Mouse (Mus musculus): ENCODE results near the gene Ift27. TPM values are rescaled to one million over a fixed set of nuclear protein-coding genes. Genes with fewer than 3 reads are reported as not detected.

The Ift27 gene
- polyA plus RNA-seq, 1 experiment from 2014 or later: 105 TPM

DNA sequence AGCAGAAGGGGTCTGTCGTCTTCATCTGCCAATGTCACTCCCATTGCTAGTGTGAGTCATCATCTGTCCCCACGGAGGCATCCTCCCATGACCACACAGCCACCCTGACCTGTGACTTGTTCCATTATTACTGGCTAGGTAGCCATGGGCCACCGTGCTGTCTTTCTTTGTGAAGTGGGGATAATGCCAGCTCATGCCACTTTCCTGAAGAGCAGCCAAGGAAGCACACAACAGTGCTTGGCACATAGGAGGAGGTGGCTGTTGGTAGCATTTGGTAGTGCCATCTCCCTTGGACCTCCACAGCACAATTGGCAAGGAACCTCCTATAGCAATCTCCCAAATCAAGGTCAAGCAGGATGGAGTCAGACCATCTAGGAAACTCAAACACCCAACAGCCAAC is 20.4 kb upstream of the Ift27 start:
- Histone ChIP-seq H3K4me2 (ENCODE audit: low read depth, low read length) (no peak overlapping the region), H3K36me3 (ENCODE audit: control insufficient read depth, insufficient read depth, low read length) (no peaks in the 10 kb centered on the region), H3K27ac (ENCODE audit: low read depth, low read length) (no peak overlapping the region), H3K9ac (replicated peaks; ENCODE audit: low read depth, low read length) (no peak overlapping the region), H3K4me1 (ENCODE audit: control insufficient read depth, insufficient read depth, low read length) (no peaks in the 10 kb centered on the region), H3K9me3 (ENCODE audit: control insufficient read depth, low read length) (no peaks in the 10 kb centered on the region), H3K27me3 (ENCODE audit: control insufficient read depth, insufficient read depth, low read length) (no peaks in the 10 kb centered on the region), H3K4me3 (ENCODE audit: low read depth, low read length) (no peak overlapping the region)
- no peak for ATAC-seq (ENCODE audit: low read depth)
- WGBS: 75% methylated on average over 3 of the region's 3 CpGs

DNA sequence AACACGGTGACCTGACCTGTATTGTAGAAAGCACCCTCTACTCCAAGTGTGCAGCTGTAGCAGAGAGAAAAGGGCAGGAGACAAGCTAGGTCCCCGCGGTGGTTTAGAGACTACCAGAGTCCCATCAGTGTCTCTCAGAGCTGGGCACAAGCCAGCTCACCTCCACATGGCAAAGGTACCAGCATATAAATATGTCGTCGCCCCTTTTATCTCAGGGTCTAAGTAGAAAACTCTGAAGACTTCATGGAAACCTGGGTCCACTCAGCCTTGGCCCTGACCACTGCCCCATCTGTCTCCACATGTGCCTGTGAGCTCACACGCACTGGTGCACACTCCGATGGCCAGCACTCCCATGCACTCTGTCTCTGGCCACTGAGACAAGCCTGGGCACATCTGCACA is 15.7 kb upstream of the Ift27 start:
- Histone ChIP-seq H3K9me3 (ENCODE audit: control insufficient read depth, low read length) (no peaks in the 10 kb centered on the region), H3K9ac (replicated peaks; ENCODE audit: low read depth, low read length) (no peak overlapping the region), H3K27ac (ENCODE audit: low read depth, low read length) (no peak overlapping the region), H3K4me2 (ENCODE audit: low read depth, low read length) (no peak overlapping the region), H3K4me1 (ENCODE audit: control insufficient read depth, insufficient read depth, low read length) (no peaks in the 10 kb centered on the region), H3K4me3 (ENCODE audit: low read depth, low read length) (no peak overlapping the region), H3K36me3 (ENCODE audit: control insufficient read depth, insufficient read depth, low read length) (no peaks in the 10 kb centered on the region), H3K27me3 (ENCODE audit: control insufficient read depth, insufficient read depth, low read length) (no peaks in the 10 kb centered on the region)
- 94% methylated on average over 7 of the region's 7 CpGs for WGBS
- ATAC-seq (ENCODE audit: low read depth): no peak

DNA sequence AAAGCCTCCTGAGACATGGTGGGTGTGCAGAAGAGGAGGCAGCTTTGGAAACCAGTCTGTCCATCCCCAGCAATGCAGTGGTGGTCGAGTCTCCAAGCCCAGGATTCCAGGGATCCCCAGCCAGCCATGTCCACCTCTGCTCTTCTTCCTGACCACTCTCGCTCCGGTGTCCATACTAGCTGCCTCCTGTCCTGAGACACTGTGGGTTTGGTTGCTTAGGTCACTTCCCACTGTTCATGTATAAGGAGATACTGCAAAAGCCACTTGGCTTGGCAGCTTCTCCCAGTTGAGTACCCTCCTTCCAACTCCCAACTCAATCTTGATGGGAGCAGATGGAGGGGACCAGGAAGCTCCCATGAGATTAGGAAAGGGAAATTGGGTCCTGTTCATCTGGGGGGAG is 14.6 kb upstream of the Ift27 start:
- H3K4me2 ChIP-seq (ENCODE audit: low read depth, low read length): no peak overlapping the region
- H3K27me3 ChIP-seq (ENCODE audit: control insufficient read depth, insufficient read depth, low read length): no peaks in the 10 kb centered on the region
- no peaks in the 10 kb centered on the region for H3K36me3 ChIP-seq (ENCODE audit: control insufficient read depth, insufficient read depth, low read length)
- no peak overlapping the region for H3K9ac ChIP-seq (replicated peaks; ENCODE audit: low read depth, low read length)
- WGBS: 90% methylated on average over 3 of the region's 3 CpGs
- ATAC-seq (ENCODE audit: low read depth): no peak
- no peaks in the 10 kb centered on the region for H3K4me1 ChIP-seq (ENCODE audit: control insufficient read depth, insufficient read depth, low read length)
- H3K27ac ChIP-seq (ENCODE audit: low read depth, low read length): no peak overlapping the region
- H3K9me3 ChIP-seq (ENCODE audit: control insufficient read depth, low read length): no peaks in the 10 kb centered on the region
- H3K4me3 ChIP-seq (ENCODE audit: low read depth, low read length): no peak overlapping the region

DNA sequence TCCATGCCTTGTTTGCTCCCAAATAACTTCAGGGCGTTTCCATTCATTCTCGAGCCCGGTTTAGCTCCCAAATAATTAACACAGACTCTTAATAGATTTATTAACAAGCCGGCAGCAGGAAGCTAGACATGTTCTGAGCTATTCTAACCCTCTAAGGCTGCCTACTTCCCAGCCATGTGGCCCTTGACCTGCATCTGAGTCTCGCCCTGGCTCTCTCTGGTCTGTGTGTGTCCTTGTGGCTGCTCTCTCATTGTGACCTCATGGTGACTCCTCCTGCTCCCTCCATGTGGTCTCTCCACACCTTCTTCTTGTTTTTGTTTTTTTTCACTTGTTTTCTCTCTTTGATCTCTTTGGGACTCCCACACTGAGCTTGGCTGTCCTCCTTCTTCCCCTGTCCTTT is 13.0 kb upstream of the Ift27 start:
- Histone ChIP-seq H3K9ac (replicated peaks; ENCODE audit: low read depth, low read length) (no peak overlapping the region), H3K36me3 (ENCODE audit: control insufficient read depth, insufficient read depth, low read length) (no peaks in the 10 kb centered on the region), H3K27ac (ENCODE audit: low read depth, low read length) (no peak overlapping the region), H3K4me2 (ENCODE audit: low read depth, low read length) (no peak overlapping the region), H3K4me1 (ENCODE audit: control insufficient read depth, insufficient read depth, low read length) (peaks cover 5% of the 10 kb centered on the region), H3K27me3 (ENCODE audit: control insufficient read depth, insufficient read depth, low read length) (no peaks in the 10 kb centered on the region), H3K9me3 (ENCODE audit: control insufficient read depth, low read length) (no peaks in the 10 kb centered on the region), H3K4me3 (ENCODE audit: low read depth, low read length) (no peak overlapping the region)
- no peak for ATAC-seq (ENCODE audit: low read depth)
- WGBS: 63% methylated on average over 5 of the region's 5 CpGs

DNA sequence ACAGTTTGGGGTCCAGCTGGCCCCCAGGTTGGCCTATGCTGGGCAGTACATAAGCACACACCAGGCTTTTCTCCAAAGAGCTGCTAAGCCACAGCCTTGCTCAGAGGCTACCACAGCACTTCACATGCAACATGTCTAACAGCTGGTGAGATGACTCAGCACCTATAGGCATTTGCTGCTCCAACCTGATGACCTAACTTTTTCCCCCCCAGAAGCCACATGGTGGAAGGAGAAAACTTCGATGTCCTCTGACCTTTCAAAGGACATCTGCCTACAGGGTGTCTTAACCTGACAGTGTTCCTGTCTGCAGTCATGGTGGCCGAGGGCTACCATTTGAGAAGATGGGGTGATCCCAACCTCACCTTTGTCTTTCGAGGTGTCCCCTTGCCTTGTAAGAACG is 11.7 kb upstream of the Ift27 start:
- Histone ChIP-seq H3K4me3 (ENCODE audit: low read depth, low read length) (no peak overlapping the region), H3K9ac (replicated peaks; ENCODE audit: low read depth, low read length) (no peak overlapping the region), H3K27ac (ENCODE audit: low read depth, low read length) (no peak overlapping the region), H3K36me3 (ENCODE audit: control insufficient read depth, insufficient read depth, low read length) (no peaks in the 10 kb centered on the region), H3K9me3 (ENCODE audit: control insufficient read depth, low read length) (no peaks in the 10 kb centered on the region), H3K4me1 (ENCODE audit: control insufficient read depth, insufficient read depth, low read length) (peaks cover 13% of the 10 kb centered on the region), H3K27me3 (ENCODE audit: control insufficient read depth, insufficient read depth, low read length) (no peaks in the 10 kb centered on the region), H3K4me2 (ENCODE audit: low read depth, low read length) (no peak overlapping the region)
- WGBS: 90% methylated on average over 4 of the region's 4 CpGs
- no peak for ATAC-seq (ENCODE audit: low read depth)

DNA sequence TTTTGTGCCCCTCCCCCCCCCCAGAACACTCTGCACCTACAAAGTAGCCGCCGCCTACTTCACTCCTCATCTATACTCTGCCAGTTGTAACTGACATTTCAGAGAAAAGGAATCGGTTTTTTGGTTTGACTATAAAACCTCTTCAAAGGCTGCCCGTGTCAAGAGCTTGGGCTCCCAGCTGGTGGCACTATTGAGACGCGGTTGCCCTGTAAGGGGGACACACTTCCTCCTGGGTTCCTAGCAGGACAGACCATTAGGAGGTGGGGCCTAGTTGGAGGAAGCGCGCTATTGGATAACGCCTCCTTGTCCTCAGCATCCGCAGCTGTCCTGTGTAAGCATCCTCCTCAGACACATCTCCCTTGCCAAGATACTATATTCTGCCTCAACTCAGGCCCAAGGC is 10.9 kb upstream of the Ift27 start:
- H3K4me3 ChIP-seq (ENCODE audit: low read depth, low read length): no peak overlapping the region
- no peak overlapping the region for H3K9ac ChIP-seq (replicated peaks; ENCODE audit: low read depth, low read length)
- ATAC-seq (ENCODE audit: low read depth): peak; percentile 66; the same call in 1 of the 2 replicates
- no peak overlapping the region for H3K4me2 ChIP-seq (ENCODE audit: low read depth, low read length)
- no peaks in the 10 kb centered on the region for H3K27me3 ChIP-seq (ENCODE audit: control insufficient read depth, insufficient read depth, low read length)
- 2% methylated on average over 10 of the region's 10 CpGs for WGBS
- no peaks in the 10 kb centered on the region for H3K9me3 ChIP-seq (ENCODE audit: control insufficient read depth, low read length)
- no peak overlapping the region for H3K27ac ChIP-seq (ENCODE audit: low read depth, low read length)
- peaks cover 13% of the 10 kb centered on the region for H3K4me1 ChIP-seq (ENCODE audit: control insufficient read depth, insufficient read depth, low read length)
- H3K36me3 ChIP-seq (ENCODE audit: control insufficient read depth, insufficient read depth, low read length): no peaks in the 10 kb centered on the region

DNA sequence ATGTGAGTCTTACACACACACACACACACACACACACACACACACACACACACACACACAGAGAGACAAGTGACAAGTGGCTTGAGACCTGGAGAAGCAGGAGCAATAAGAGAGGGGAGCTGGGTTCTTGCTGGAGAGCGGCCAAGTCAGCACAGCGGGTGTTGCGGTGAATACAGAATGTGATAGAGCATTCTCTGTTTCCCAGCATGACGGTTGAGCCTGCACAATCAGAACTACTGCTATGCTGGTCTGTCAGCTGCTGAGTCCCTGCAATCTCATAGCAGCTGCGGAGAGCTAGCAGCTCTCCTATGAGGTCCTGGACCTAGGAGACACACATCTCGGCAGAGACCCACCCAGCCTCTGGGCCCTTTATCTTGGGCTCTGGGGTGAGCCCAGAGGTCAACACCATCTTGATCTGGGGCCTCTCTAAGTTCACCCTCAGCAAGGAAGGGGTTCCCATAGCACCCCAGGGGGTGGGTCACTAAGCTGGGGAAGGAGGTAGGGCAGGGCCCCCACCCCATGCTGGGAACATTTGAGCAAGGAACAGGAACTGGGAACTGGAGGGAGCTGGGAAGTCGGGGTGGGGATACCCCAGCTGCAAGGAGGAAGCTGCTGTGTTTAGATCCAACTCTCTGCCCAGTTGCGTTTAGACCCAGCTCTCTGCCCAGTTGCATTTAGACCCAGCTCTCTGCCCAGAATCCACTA is 7.9 kb upstream of the Ift27 start:
- Histone ChIP-seq H3K27me3 (ENCODE audit: control insufficient read depth, insufficient read depth, low read length) (no peaks in the 10 kb centered on the region), H3K27ac (ENCODE audit: low read depth, low read length) (peak overlapping the region; percentile 77), H3K4me2 (ENCODE audit: low read depth, low read length) (no peak overlapping the region), H3K9ac (replicated peaks; ENCODE audit: low read depth, low read length) (no peak overlapping the region), H3K9me3 (ENCODE audit: control insufficient read depth, low read length) (no peaks in the 10 kb centered on the region), H3K36me3 (ENCODE audit: control insufficient read depth, insufficient read depth, low read length) (no peaks in the 10 kb centered on the region), H3K4me1 (ENCODE audit: control insufficient read depth, insufficient read depth, low read length) (peaks cover 22% of the 10 kb centered on the region), H3K4me3 (ENCODE audit: low read depth, low read length) (no peak overlapping the region)
- peak; percentile 44 for ATAC-seq (ENCODE audit: low read depth)
- WGBS: 14% methylated on average over 8 of the region's 8 CpGs

DNA sequence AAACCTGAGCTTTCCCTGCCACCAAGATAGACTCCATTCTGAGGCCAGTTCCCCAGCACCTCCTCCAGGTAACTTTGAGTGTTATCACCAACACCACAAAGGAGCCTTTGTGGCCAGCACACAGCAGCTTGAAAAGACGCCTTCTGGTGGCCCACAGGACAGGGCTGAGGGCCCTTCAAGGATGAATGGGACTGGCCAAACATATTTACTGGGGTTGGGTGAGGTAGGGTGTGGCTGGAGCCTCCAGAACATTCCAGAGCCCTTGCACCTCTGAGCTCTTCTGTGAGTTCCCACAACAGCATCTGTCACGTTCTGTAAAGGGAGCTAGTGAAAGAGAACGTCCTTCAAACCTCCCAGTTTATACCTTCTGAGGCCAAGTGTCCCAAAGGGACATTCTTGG is 5.9 kb upstream of the Ift27 start:
- 63% methylated on average over 3 of the region's 3 CpGs for WGBS
- peaks cover 25% of the 10 kb centered on the region for H3K4me1 ChIP-seq (ENCODE audit: control insufficient read depth, insufficient read depth, low read length)
- no peak for ATAC-seq (ENCODE audit: low read depth)

DNA sequence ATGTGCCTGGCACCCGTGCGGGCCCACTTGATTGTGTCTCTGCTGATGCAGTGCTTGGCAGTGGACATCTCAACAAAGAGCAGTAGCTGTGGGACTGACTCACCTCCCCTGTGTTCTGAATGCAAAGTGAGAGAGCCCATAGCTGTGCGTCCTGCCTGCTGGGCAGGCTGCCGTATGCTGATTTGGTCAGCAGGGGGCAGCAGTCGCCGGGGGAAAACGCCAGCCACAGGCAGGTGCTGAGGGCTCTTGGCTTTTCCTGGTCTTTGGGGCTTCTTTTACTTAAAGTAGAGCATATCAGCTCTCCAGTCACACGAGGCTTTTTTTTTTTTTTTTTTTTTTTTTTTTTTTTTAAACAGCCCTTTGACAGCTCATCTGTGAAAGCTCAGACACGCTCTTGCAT is 4.5 kb upstream of the Ift27 start:
- Histone ChIP-seq H3K27me3 (ENCODE audit: control insufficient read depth, insufficient read depth, low read length) (no peaks in the 10 kb centered on the region), H3K9me3 (ENCODE audit: control insufficient read depth, low read length) (no peaks in the 10 kb centered on the region), H3K4me3 (ENCODE audit: low read depth, low read length) (no peak overlapping the region), H3K9ac (replicated peaks; ENCODE audit: low read depth, low read length) (0 out of 2 replicates have a peak overlapping the region, but pooled peaks have one; percentile 28), H3K4me2 (ENCODE audit: low read depth, low read length) (peak overlapping the region; percentile 14; the same call in 1 of the 2 replicates), H3K4me1 (ENCODE audit: control insufficient read depth, insufficient read depth, low read length) (peaks cover 27% of the 10 kb centered on the region), H3K36me3 (ENCODE audit: control insufficient read depth, insufficient read depth, low read length) (no peaks in the 10 kb centered on the region), H3K27ac (ENCODE audit: low read depth, low read length) (peak overlapping the region; percentile 74)
- WGBS: 6% methylated on average over 8 of the region's 9 CpGs
- ATAC-seq (ENCODE audit: low read depth): no peak

More for the DNA sequence above, 5.9 kb upstream of the Ift27 start:
- no peaks in the 10 kb centered on the region for H3K36me3 ChIP-seq (ENCODE audit: control insufficient read depth, insufficient read depth, low read length)
- no peak overlapping the region for H3K4me3 ChIP-seq (ENCODE audit: low read depth, low read length)
- no peak overlapping the region for H3K9ac ChIP-seq (replicated peaks; ENCODE audit: low read depth, low read length)
- H3K27me3 ChIP-seq (ENCODE audit: control insufficient read depth, insufficient read depth, low read length): no peaks in the 10 kb centered on the region
- H3K9me3 ChIP-seq (ENCODE audit: control insufficient read depth, low read length): no peaks in the 10 kb centered on the region
- H3K4me2 ChIP-seq (ENCODE audit: low read depth, low read length): no peak overlapping the region
- H3K27ac ChIP-seq (ENCODE audit: low read depth, low read length): no peak overlapping the region
